8 mouse cellular contexts compared by ENCODE assay signal in genomic region chr17:68177835-68178234, GRCm38 (mm10).
DNase-seq lines count a peak whose midpoint lies in the region; ATAC-seq and TF ChIP-seq lines count a peak whose summit lies in the region.
"Had no signal": no experiment of that assay in that cellular context is flagged by ENCODE, and none has a peak within 500 bp of the region (broad histone marks: within the 10 kb centered on the region; RNA-seq: fewer than 3 reads in every experiment).

No protein-coding gene starts in this region.

- no peak for TF ChIP-seq POLR2A in lung, adult 2 months (IDR thresholded peaks at IDR 0.05; ENCODE audit: borderline replicate concordance, extremely low read depth, low read depth, low read length)

- H3K4me1 ChIP-seq in intestine, postnatal 0 days (replicated peaks; ENCODE audit: control insufficient read depth, insufficient read depth, low read length) = no peaks in the 10 kb centered on the region
- no peaks in the 10 kb centered on the region for H3K4me1 ChIP-seq in intestine, embryonic 16.5 days (ENCODE audit: control insufficient read depth, insufficient read depth, low read length)
- H3K4me1 ChIP-seq in kidney, embryonic 16.5 days (ENCODE audit: insufficient read depth, low read length) = no peaks in the 10 kb centered on the region
- H3K4me1 ChIP-seq in lung, adult 2 months (ENCODE audit: control insufficient read depth, insufficient read depth, low read length) = no peaks in the 10 kb centered on the region

- H3K4me3 ChIP-seq in intestine, postnatal 0 days (ENCODE audit: low read depth, low read length) = no peak overlapping the region
- no peak overlapping the region for H3K4me3 ChIP-seq in intestine, embryonic 16.5 days (ENCODE audit: low read length)
- H3K4me3 ChIP-seq in kidney, embryonic 16.5 days (ENCODE audit: low read length) = no peak overlapping the region
- no peak overlapping the region for H3K4me3 ChIP-seq in lung, adult 2 months (replicated peaks; ENCODE audit: extremely low read depth, low read depth, low read length)
- H3K4me3 ChIP-seq: myocyte had no signal

- H3K36me3 ChIP-seq in intestine, postnatal 0 days (ENCODE audit: control insufficient read depth, insufficient read depth) = no peaks in the 10 kb centered on the region
- H3K36me3 ChIP-seq in intestine, embryonic 16.5 days (ENCODE audit: control insufficient read depth, insufficient read depth, low read length) = no peaks in the 10 kb centered on the region
- no peaks in the 10 kb centered on the region for H3K36me3 ChIP-seq in kidney, embryonic 16.5 days (ENCODE audit: insufficient read depth, low read length)

- peak; percentile 60 for DNase-seq in NIH3T3 (ENCODE audit: low read depth)
- peak; percentile 74 to 80 for DNase-seq in adrenal gland, postnatal 36 days
- peak; percentile 27 for DNase-seq in lung, adult 2 months
- DNase-seq in natural killer cell, adult 2 months (ENCODE audit: low spot score in 2 of 2) = no peak

- ATAC-seq in intestine, postnatal 0 days = no peak
- no peak for ATAC-seq in intestine, embryonic 16.5 days
- 0 out of 2 replicates have a peak, but pooled peaks have one; percentile 19 for ATAC-seq in kidney, embryonic 16.5 days (ENCODE audit: low FRiP score, low TSS enrichment)

- no peak overlapping the region for H3K27ac ChIP-seq in intestine, postnatal 0 days (ENCODE audit: low read depth, low read length)
- no peak overlapping the region for H3K27ac ChIP-seq in intestine, embryonic 16.5 days (ENCODE audit: low read length)
- no peak overlapping the region for H3K27ac ChIP-seq in kidney, embryonic 16.5 days (ENCODE audit: low read length)

- WGBS in intestine, postnatal 0 days = 35% methylated on average over 2 of the region's 2 CpGs
- 26% methylated on average over 2 of the region's 2 CpGs for WGBS in intestine, embryonic 16.5 days
- 34% methylated on average over 2 of the region's 2 CpGs for WGBS in kidney, embryonic 16.5 days
- 20% methylated on average over 2 of the region's 2 CpGs for WGBS in lung, adult 2 months

- no peaks in the 10 kb centered on the region for H3K9me3 ChIP-seq in intestine, postnatal 0 days (ENCODE audit: control insufficient read depth)
- H3K9me3 ChIP-seq in intestine, embryonic 16.5 days (ENCODE audit: control insufficient read depth, low read length) = no peaks in the 10 kb centered on the region
- H3K9me3 ChIP-seq in kidney, embryonic 16.5 days (ENCODE audit: low read length) = no peaks in the 10 kb centered on the region

- no peak overlapping the region for H3K4me2 ChIP-seq in intestine, postnatal 0 days (replicated peaks; ENCODE audit: low read depth)
- H3K4me2 ChIP-seq in intestine, embryonic 16.5 days (ENCODE audit: low read depth, low read length) = no peak overlapping the region
- H3K4me2 ChIP-seq in kidney, embryonic 16.5 days (replicated peaks; ENCODE audit: low read depth, low read length) = no peak overlapping the region

- no peaks in the 10 kb centered on the region for H3K27me3 ChIP-seq in intestine, postnatal 0 days (replicated peaks; ENCODE audit: control insufficient read depth, insufficient read depth, low read length)
- H3K27me3 ChIP-seq in intestine, embryonic 16.5 days (replicated peaks; ENCODE audit: control insufficient read depth, insufficient read depth, low read length) = no peaks in the 10 kb centered on the region
- no peaks in the 10 kb centered on the region for H3K27me3 ChIP-seq in kidney, embryonic 16.5 days (ENCODE audit: insufficient read depth, low read length)

- H3K9ac ChIP-seq in intestine, postnatal 0 days (ENCODE audit: low read depth, low read length) = no peak overlapping the region
- no peak overlapping the region for H3K9ac ChIP-seq in intestine, embryonic 16.5 days (ENCODE audit: low read depth, low read length)
- H3K9ac ChIP-seq in kidney, embryonic 16.5 days (replicated peaks; ENCODE audit: low read length) = no peak overlapping the region

- TF ChIP-seq CTCF in intestine, postnatal 0 days (IDR thresholded peaks at IDR 0.05; ENCODE audit: low read depth) = peak; percentile 72
- peak; percentile 22; the same call in 1 of the 2 replicates for TF ChIP-seq CTCF in lung, adult 2 months (IDR thresholded peaks at IDR 0.05; ENCODE audit: insufficient read depth, low read length)

Comparison
In these comparisons a context has a peak if more than half of its experiments do, and no peak if none do; other contexts are left out.
1. DNase-seq: peak in NIH3T3 (single experiment), adrenal gland, postnatal 36 days (2 of 2) and lung, adult 2 months (single experiment); none in natural killer cell, adult 2 months (0 of 2).